Mouse (Mus musculus): ENCODE results near the gene Sstr5. TPM values are rescaled to one million over a fixed set of nuclear protein-coding genes. Genes with fewer than 3 reads are reported as not detected.
A peak's percentile ranks its signal among the peaks of the same experiment; 100 is the strongest.

Sstr5 gene
- polyA plus RNA-seq, 1 experiment: not detected

DNA sequence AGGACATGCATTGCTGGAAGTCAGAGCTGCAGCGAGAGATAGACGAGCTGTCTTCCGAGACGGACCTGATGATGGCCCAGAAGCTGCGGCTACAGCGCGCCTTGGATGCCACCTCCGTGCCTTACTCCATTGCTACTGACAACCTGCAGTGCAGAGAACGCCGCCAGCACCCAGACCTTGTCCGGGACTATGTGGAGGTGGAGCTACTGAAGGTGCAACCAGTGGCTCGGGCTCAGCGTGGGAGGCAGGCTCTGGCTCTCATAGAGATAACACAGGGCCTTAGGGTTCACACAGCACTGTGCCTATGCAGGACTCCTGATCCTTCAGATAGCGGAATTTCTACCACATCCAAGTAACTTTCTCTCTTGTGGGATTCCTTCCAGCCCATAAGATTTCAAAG is 25.0 kb downstream of the Sstr5 start:
- Histone ChIP-seq H3K4me3 (ENCODE audit: insufficient read depth, poor library complexity, severe bottlenecking) (no peak overlapping the region), H3K79me3 (ENCODE audit: low read depth) (no peaks in the 10 kb centered on the region), H3K27me3 (ENCODE audit: control insufficient read depth, insufficient read depth, insufficient read length) (peaks cover 70% of the 10 kb centered on the region), H3K36me3 (ENCODE audit: control insufficient read depth, insufficient read depth) (no peaks in the 10 kb centered on the region), H3ac (ENCODE audit: control insufficient read depth, insufficient read length, low read depth) (no peak overlapping the region), H3K79me2 (ENCODE audit: control insufficient read depth, insufficient read depth) (no peaks in the 10 kb centered on the region)
- TF ChIP-seq USF1 (IDR thresholded peaks at IDR 0.05; ENCODE audit: low read depth) (no peak), FOSL1 (IDR thresholded peaks at IDR 0.05; ENCODE audit: insufficient read depth, low read length, poor library complexity, severe bottlenecking) (no peak), CEBPB (IDR thresholded peaks at IDR 0.05; ENCODE audit: low read depth) (no peak), MYOD1 (IDR thresholded peaks at IDR 0.05; ENCODE audit: control insufficient read depth, insufficient read length, low read depth) (no peak), MAX (IDR thresholded peaks at IDR 0.05) (no peak), MYOG (IDR thresholded peaks at IDR 0.05; ENCODE audit: control insufficient read depth, extremely low read depth, insufficient read length) (no peak), CTCF (IDR thresholded peaks at IDR 0.05; ENCODE audit: control insufficient read depth, insufficient read depth, insufficient read length) (no peak)

DNA sequence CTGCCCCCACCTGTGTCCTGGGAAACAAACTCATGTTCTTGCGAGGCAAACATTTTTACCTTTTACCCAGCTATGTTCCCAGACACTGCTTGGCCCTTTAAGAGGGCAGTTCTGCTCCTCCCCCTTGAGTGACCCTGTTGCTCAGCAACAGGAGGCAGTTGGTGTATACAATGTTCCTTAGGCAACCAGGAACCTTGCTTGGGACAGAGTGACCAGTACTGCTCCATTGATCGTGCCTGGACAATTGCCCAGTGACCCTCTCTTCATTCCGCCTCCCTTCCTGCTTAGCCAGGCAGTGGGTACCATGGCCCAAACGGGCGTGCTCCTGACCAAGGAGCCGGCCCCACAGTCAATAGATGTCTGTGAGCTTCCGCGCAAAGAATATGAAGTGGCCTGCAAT is 25.7 kb downstream of the Sstr5 start:
- no peaks in the 10 kb centered on the region for H3K79me2 ChIP-seq (ENCODE audit: control insufficient read depth, insufficient read depth)
- H3K4me3 ChIP-seq (ENCODE audit: insufficient read depth, poor library complexity, severe bottlenecking): no peak overlapping the region
- H3K36me3 ChIP-seq (ENCODE audit: control insufficient read depth, insufficient read depth): no peaks in the 10 kb centered on the region
- no peak for TF ChIP-seq CEBPB (IDR thresholded peaks at IDR 0.05; ENCODE audit: low read depth)
- H3K79me3 ChIP-seq (ENCODE audit: low read depth): no peaks in the 10 kb centered on the region
- H3K27me3 ChIP-seq (ENCODE audit: control insufficient read depth, insufficient read depth, insufficient read length): peaks cover 63% of the 10 kb centered on the region
- H3ac ChIP-seq (ENCODE audit: control insufficient read depth, insufficient read length, low read depth): no peak overlapping the region

DNA sequence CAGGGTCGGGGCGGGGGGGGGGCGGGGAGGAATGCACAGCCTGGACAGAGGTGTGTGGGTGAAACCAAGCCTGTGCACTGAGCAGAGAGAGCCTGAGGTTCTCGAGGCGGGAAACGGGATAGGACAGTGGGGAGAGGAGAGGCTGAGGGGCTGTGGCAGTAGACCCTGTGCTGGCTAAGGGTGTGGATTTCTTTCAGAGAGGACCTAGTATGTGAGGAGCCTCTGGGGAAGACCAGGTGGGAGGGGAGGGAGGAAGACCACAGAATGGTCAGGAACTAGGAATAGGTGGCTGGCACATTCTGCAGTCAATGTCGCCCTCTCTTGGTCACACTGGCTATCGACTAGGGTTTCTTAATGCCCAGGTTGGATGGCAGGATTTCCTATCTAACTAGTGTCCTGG is 27.3 kb downstream of the Sstr5 start:
- TF ChIP-seq USF1 (IDR thresholded peaks at IDR 0.05; ENCODE audit: low read depth) (no peak), CTCF (IDR thresholded peaks at IDR 0.05; ENCODE audit: control insufficient read depth, insufficient read depth, insufficient read length) (peak; percentile 61), CEBPB (IDR thresholded peaks at IDR 0.05; ENCODE audit: low read depth) (no peak)
- Histone ChIP-seq H3ac (ENCODE audit: control insufficient read depth, insufficient read length, low read depth) (no peak overlapping the region), H3K79me2 (ENCODE audit: control insufficient read depth, insufficient read depth) (no peaks in the 10 kb centered on the region), H3K4me3 (ENCODE audit: insufficient read depth, poor library complexity, severe bottlenecking) (no peak overlapping the region), H3K36me3 (ENCODE audit: control insufficient read depth, insufficient read depth) (no peaks in the 10 kb centered on the region), H3K79me3 (ENCODE audit: low read depth) (no peaks in the 10 kb centered on the region), H3K27me3 (ENCODE audit: control insufficient read depth, insufficient read depth, insufficient read length) (peaks cover 57% of the 10 kb centered on the region)

GRCm38 (mm10) chr17:25468301-25468700 is 28.8 kb downstream of the Sstr5 start:
- no peaks in the 10 kb centered on the region for H3K79me3 ChIP-seq (ENCODE audit: low read depth)
- H3K79me2 ChIP-seq (ENCODE audit: control insufficient read depth, insufficient read depth): no peaks in the 10 kb centered on the region
- H3K4me3 ChIP-seq (ENCODE audit: insufficient read depth, poor library complexity, severe bottlenecking): no peak overlapping the region
- no peaks in the 10 kb centered on the region for H3K36me3 ChIP-seq (ENCODE audit: control insufficient read depth, insufficient read depth)
- no peak overlapping the region for H3ac ChIP-seq (ENCODE audit: control insufficient read depth, insufficient read length, low read depth)
- peaks cover 57% of the 10 kb centered on the region for H3K27me3 ChIP-seq (ENCODE audit: control insufficient read depth, insufficient read depth, insufficient read length)
- TF ChIP-seq USF1 (IDR thresholded peaks at IDR 0.05; ENCODE audit: low read depth) (no peak), CEBPB (IDR thresholded peaks at IDR 0.05; ENCODE audit: low read depth) (no peak)

DNA sequence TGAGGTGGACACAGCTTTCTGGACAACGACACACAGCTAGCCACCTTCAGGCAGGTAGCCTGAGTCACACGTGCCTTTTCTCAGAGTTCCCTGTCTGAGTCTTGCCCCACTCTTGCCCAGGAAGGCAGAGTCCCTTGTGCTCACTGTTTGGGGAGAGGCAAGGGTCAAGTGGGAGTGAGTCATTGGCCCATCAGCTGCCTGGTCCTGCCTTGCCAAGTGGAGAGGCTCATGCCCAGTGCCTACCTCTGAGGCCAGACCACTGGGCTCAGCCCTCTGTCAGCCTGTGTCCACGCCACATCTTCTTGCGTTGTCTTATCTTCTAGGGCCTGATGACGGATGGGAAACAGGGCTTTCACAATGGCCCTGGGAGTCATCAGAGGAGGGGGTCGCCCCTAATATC is 29.3 kb downstream of the Sstr5 start:
- TF ChIP-seq FOSL1 (IDR thresholded peaks at IDR 0.05; ENCODE audit: insufficient read depth, low read length, poor library complexity, severe bottlenecking) (no peak), MAX (IDR thresholded peaks at IDR 0.05) (no peak), CTCF (IDR thresholded peaks at IDR 0.05; ENCODE audit: control insufficient read depth, insufficient read depth, insufficient read length) (no peak), USF1 (IDR thresholded peaks at IDR 0.05; ENCODE audit: low read depth) (no peak), MYOD1 (IDR thresholded peaks at IDR 0.05; ENCODE audit: control insufficient read depth, insufficient read length, low read depth) (no peak), CEBPB (IDR thresholded peaks at IDR 0.05; ENCODE audit: low read depth) (no peak), MYOG (IDR thresholded peaks at IDR 0.05; ENCODE audit: control insufficient read depth, extremely low read depth, insufficient read length) (no peak)
- Histone ChIP-seq H3K27me3 (ENCODE audit: control insufficient read depth, insufficient read depth, insufficient read length) (peaks cover 57% of the 10 kb centered on the region), H3K4me3 (ENCODE audit: insufficient read depth, poor library complexity, severe bottlenecking) (no peak overlapping the region), H3K79me2 (ENCODE audit: control insufficient read depth, insufficient read depth) (no peaks in the 10 kb centered on the region), H3K36me3 (ENCODE audit: control insufficient read depth, insufficient read depth) (no peaks in the 10 kb centered on the region), H3K79me3 (ENCODE audit: low read depth) (no peaks in the 10 kb centered on the region), H3ac (ENCODE audit: control insufficient read depth, insufficient read length, low read depth) (no peak overlapping the region)

DNA sequence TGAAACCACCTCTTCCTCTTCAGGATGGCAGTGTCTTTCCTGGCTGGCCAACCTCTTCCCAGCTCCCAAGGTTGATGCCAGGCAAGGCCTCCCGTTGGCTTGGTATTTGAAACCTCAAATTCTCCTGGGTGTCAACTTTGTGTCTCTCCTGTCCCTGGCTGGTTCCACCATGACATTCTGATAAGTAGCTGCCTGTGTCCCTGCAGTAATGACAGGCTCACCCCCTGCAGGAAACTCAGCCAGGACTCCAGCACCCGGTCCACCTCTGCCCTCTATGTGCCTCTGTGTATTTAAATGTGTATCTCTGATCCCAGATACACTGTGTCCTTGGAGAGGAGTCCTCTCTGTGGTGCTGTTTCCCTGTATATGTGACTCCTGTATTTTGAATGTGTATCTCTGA is 30.8 kb downstream of the Sstr5 start:
- Histone ChIP-seq H3K36me3 (ENCODE audit: control insufficient read depth, insufficient read depth) (no peaks in the 10 kb centered on the region), H3ac (ENCODE audit: control insufficient read depth, insufficient read length, low read depth) (no peak overlapping the region), H3K4me3 (ENCODE audit: insufficient read depth, poor library complexity, severe bottlenecking) (no peak overlapping the region), H3K27me3 (ENCODE audit: control insufficient read depth, insufficient read depth, insufficient read length) (peaks cover 54% of the 10 kb centered on the region), H3K79me3 (ENCODE audit: low read depth) (no peaks in the 10 kb centered on the region), H3K79me2 (ENCODE audit: control insufficient read depth, insufficient read depth) (no peaks in the 10 kb centered on the region)
- TF ChIP-seq CEBPB (IDR thresholded peaks at IDR 0.05; ENCODE audit: low read depth) (no peak), MAX (IDR thresholded peaks at IDR 0.05) (no peak), CTCF (IDR thresholded peaks at IDR 0.05; ENCODE audit: control insufficient read depth, insufficient read depth, insufficient read length) (no peak), FOSL1 (IDR thresholded peaks at IDR 0.05; ENCODE audit: insufficient read depth, low read length, poor library complexity, severe bottlenecking) (no peak), USF1 (IDR thresholded peaks at IDR 0.05; ENCODE audit: low read depth) (no peak), MYOG (IDR thresholded peaks at IDR 0.05; ENCODE audit: control insufficient read depth, extremely low read depth, insufficient read length) (no peak), MYOD1 (IDR thresholded peaks at IDR 0.05; ENCODE audit: control insufficient read depth, insufficient read length, low read depth) (no peak)
